Mouse (Mus musculus) lung, postnatal 36 days (tissue): ENCODE measurements around the gene Olfr8.
"Not testable (repeated sequence)": the region's sequence is repeated elsewhere in the genome, so short reads cannot be mapped to it uniquely, and the experiment has no call there.

ENCODE experiments used
- DNase-seq: peaks from one replicate; pipeline ENCODE4 v3.0.0; 2022; ENCODE audit warnings: mixed read lengths

Gene Olfr8

GRCm38 (mm10) chr10:78950336-78950735, at the start of gene Olfr8:
Gene Olfr8, plus strand, starts transcription at chr10:78950636.
- DNase-seq, result not testable (repeated sequence)

- not testable (repeated sequence) for DNase-seq
These were observed 37.6 kb upstream of the Olfr8 start, which contains the start of gene Olfr1354 for GRCm38 (mm10) chr10:78912871-78913270. Gene Olfr1354, plus strand, starts transcription at chr10:78913171.

GRCm38 (mm10) chr10:78963009-78963408, 12.6 kb downstream of the Olfr8 start, which contains the start of gene Olfr1353:
Gene Olfr1353, plus strand, starts transcription at chr10:78963309.
- not testable (repeated sequence) for DNase-seq

GRCm38 (mm10) chr10:78980750-78981149, 30.3 kb downstream of the Olfr8 start, which contains the start of gene Olfr1352:
Gene Olfr1352, plus strand, starts transcription at chr10:78981050.
- no peak for DNase-seq
